Mouse (Mus musculus) adrenal gland, postnatal 10 days (tissue): Measurements from ENCODE around the gene Sp3. TPM values are rescaled to one million over a fixed set of nuclear protein-coding genes. Genes with fewer than 3 reads are reported as not detected.
"Not testable (repeated sequence)": the region's sequence is repeated elsewhere in the genome, so short reads cannot be mapped to it uniquely, and the experiment has no call there.

Source experiments
- DNase-seq: peaks from one replicate; pipeline ENCODE4 v3.0.0; 2021; ENCODE audit warnings: mixed read lengths
- total RNA-seq, 2 experiments: library from RNA; stranded (reverse); gene quantifications; 2 replicates each; pipeline ENCODE4 v1.2.3; 2021

The Sp3 gene
- total RNA-seq, 2 experiments from 2014 or later = 67.8 to 70.8 TPM

GRCm38 (mm10) chr2:72992497-72992896 lies 12.3 kb upstream of the Sp3 start:
- no peak for DNase-seq

DNA sequence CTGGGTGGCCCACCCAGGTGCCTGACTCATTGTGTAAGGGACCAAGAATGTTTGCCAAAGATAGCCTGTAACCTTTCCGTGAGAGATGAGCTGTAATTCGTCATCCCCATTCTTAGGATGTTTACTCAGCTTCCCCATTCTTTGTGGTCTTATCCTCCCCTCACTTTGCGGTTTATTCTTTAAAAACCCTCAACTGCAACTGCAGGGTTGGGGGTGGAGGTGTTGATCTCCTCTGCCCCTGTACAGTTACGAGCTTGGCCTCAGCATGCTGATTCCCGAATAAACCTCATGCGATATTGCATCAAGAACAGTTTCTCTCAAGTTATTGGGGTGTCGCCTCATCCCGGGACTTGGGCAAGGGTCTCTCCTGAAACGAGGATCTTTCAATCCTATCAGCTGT lies 8.7 kb upstream of the Sp3 start:
- DNase-seq = not testable (repeated sequence)

GRCm38 (mm10) chr2:72986616-72987015 lies 6.4 kb upstream of the Sp3 start, which contains the start of gene Gm11084:
Gene Gm11084 (minus strand): TSS chr2:72986716.
- no peak for DNase-seq

- DNase-seq = no peak
Measured at GRCm38 (mm10) chr2:72985516-72985915, 5.3 kb upstream of the Sp3 start.

DNA sequence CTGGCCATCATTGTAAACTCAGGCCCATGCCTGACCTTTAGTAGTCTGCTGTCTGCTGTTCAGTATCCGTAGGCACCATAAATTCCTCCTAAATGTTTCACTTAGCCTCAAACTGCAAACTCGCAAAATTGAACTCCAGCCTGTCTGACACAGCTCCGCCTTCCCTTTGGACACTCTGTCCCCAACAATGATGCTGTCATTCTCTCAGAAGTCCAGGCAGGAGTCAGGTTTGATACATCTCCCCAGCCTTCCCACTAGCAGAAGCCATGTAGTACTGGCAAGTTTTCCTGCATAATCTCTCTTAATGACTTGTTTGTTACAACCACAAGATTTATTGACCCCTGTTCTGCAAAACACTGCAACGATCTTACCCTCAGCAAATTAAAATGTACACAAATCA lies 4.6 kb upstream of the Sp3 start:
- no peak for DNase-seq

DNA sequence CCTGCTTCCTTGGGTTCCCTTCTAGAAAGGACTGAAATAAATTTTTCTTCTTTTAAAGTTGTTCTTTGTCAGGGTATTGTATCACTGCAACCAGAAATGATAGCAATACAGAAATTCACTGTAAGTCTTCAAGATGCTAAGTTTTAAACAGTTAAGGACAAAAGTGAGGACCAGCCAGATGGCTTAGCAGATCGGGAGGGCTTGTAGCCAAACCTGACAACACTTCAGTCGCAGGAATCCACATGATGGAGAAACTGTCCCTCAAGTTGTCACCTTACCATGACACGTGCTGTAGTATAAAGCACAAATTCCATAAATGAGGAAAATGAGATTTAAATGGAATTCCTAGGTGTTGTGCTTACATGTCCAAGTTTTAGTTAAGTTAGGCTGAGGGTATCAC lies 3.0 kb upstream of the Sp3 start:
- DNase-seq = no peak

DNA sequence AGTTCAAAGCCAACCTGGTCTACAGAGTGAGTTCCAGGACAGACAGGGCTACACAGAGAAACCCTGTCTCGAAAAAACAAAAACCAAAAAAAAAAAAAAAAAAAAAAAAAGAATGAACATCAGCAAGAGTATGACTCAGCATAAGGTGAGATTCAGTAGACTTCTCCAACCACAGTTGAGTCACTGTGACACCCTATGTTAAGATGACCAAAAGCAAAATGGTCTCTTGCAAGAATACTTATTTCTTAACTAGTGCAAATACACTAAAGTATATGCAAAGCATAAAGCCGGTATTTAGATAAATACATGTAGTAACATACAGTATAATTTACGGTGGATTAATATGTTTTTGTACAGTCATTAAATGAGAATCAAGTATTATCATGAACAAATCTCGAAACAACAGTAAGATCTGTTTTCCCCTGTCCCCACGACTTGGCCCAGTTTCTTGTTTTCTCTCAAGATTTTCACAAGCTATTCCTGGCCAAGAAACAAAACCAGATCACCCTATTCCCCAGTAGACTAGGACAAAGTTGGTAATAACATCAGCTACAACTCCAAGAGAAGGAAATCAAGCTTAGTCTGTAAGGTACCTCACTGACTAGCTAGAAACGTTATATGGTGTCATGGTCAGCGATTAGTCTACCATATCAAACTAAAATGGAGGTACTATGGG lies 2.0 kb upstream of the Sp3 start:
- no peak for DNase-seq

GRCm38 (mm10) chr2:72981441-72982109 lies 1.3 kb upstream of the Sp3 start:
- DNase-seq = no peak

DNA sequence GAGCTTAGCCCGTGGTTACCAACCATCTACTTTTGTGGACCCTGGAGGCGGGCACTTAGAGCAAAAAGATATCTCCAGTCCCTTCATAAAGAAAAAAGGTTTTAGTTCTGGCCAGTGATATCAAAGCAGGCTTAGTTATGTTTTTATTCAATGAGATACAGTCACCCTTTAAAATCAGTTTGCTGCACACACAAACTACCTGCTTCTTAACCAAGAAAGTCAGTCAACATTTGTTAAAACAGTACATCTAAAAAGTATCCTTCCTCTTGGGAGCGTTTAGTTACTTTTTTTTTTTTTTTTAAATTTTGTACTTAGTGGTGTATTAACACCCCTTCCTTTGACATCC lies 802 bp upstream of the Sp3 start:
- DNase-seq = no peak

GRCm38 (mm10) chr2:72979659-72980071 lies 581 bp downstream of the Sp3 start:
- DNase-seq = peak; percentile 93

GRCm38 (mm10) chr2:72978901-72979658 lies 1.2 kb downstream of the Sp3 start:
- DNase-seq = peak; percentile 93

DNA sequence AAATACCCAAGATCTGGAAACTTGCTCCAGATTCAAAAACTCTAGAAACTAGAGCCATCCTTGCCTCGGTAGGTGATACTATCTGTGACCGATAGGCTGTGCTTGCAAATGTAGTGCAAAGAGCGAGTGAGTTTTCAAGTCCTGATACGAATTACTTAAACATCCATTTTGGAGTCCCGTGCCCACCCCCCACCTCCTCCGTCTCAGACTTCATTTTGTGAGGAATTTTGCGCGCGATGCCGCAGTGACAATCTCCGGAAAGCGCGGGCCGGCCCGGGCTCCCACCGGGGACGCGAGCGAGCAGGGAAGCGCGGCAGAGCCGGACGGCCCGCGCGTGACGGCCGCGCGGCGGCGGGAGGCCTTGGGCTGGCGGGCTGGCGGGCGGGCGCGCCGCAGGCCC lies 1.8 kb downstream of the Sp3 start:
- DNase-seq = no peak

DNA sequence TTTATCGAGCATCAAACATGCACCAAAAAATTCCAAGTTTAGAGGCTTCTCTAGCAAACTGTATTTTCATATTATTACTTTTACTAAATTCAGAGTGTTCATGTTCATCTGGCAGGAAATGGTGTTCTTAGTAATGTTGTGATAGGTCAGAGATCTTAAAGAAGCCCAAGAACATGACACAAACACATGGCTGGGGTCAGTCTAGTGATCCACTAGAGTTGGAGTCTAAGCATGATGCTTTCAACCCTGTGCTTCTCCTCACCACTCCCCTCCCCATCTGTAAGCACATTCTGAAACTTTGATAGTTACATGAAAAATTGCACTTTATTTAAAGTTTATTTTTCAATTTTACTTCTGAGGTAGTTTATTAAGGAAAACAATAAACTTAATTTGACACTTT lies 3.0 kb downstream of the Sp3 start:
- no peak for DNase-seq

DNA sequence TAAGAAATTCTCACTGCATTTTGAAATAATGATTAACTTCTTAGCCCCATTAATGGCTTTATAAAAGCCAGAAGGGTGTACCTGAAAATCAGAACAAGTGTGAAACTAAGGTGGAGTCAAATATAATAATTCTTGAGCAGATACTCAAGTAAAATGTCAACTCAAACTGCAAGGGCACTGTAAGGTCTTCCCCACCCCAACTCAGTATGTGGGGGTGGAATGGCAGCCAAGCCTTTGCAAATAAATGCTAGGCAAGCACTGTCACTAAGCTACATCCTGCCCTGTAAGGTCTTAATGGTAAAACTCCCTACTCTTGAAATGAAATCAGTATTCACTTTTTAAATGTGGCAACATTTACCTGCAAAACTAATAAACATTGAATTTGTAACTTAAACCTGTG lies 4.2 kb downstream of the Sp3 start:
- no peak for DNase-seq

DNA sequence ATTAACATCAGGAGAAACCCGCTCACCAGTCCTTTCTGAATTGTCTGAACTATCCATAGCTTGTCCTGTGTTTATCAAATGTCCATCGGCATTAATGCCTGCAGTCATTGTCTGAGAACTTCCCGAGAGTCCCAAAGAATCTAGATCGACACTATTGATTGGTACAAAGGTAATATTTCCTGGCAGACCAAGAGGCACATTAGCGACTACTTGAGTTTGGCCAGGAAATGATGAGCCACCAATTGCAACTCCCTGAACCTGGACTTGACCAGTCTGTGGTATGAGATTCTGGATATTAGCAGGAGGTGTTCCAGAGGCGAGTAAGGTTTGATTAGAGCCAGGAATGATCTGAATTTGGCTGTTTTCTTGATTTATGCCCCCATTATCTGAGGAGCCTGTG lies 9.4 kb downstream of the Sp3 start:
- no peak for DNase-seq

- peak; percentile 22 for DNase-seq
Measured at GRCm38 (mm10) chr2:72970302-72970701, 9.9 kb downstream of the Sp3 start.

DNA sequence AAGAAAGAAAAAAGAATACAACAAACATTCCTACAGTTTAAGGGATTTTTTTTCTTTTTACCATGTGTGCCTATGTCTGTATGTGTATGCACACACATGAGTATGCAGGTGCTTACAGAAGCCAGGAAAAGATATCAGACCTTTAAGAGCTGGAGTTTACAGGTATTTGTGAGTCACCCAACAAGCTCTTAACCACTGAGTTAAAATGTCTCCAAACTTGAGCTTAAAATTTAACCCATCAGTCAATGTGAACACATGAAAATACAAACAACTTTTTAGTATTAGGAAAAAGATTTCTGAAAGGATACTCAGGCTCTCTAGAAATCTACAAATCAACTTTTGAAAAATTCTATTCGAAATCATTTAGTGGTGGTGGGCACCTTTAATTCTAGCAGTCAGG lies 11.7 kb downstream of the Sp3 start:
- no peak for DNase-seq

GRCm38 (mm10) chr2:72965450-72965849 lies 14.8 kb downstream of the Sp3 start:
- no peak for DNase-seq

DNA sequence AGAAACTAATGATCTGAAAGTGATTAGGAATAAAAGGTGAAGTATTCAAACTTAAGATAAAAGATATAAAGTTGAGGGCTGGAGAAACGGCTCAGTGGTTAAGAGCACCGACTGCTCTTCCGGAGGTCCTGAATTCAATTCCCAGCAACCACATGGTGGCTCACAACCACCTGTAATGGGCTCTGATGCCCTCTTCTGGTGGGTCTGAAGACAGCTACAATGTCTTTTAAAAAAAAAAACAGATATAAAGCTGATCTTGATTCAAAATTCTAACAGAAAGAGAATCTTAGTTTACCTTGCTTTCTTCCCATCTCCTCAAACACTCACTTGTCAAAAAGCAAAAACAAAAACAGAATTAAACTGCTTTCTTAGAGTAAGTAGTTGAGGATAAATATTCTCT lies 23.8 kb downstream of the Sp3 start:
- DNase-seq = no peak

DNA sequence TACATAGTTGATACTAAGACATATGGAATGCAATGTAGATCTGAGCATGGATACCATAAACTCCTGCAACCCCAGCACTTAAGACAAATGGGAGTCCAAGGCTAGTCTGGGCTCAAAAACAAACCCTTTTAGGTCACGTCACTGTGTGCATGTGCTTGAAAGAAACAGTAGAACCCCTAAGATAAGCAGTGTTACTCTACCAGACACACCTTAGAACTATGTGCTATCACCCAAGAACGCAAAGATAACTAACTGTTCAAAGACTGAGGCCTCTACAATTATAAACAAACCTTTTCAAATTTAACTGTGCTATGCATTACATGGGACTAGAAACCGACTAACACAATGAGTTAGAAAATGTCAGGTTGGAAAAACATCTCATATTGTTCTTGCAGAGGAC lies 27.3 kb downstream of the Sp3 start:
- no peak for DNase-seq

- DNase-seq = no peak
Measured at GRCm38 (mm10) chr2:72935937-72936336, 44.3 kb downstream of the Sp3 start.

GRCm38 (mm10) chr2:72932186-72932585 lies 48.1 kb downstream of the Sp3 start:
- no peak for DNase-seq

DNA sequence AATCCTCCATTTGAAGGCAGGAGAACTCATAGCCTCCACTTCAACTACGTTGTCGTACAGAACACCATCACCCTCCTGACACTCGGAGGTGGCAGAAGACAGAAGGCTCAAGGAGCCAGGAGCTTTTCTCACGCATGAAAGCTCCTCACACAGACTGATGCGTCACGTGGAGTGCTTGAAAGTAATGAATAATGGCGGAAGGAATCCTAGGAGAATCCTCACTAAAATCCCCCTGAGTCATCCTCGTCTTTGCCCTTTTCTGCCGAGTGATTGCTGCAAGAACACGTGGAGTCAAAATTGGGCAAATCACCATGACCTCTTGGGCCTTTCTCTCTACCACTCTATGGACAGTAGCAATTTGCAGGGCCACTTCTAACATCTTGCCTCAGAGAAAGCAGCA lies 55.3 kb downstream of the Sp3 start:
- DNase-seq = no peak

DNA sequence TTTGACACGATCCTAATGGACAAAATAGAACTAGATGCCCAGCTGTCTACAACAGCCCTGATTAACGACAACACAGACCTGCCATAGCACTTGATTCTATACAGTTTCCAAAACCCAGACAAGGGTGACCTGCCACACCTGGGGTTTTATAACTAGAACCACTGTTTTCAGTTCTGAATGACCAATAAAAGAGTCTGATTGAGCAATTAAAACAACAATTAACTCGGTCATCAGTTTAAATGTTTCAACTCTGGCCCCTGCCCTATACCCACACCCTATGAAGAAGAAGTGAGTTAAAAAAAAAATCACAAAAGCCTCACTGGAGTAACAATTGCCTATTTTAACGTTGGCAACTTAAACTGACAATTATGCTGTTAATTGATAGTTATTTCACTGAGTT lies 64.1 kb downstream of the Sp3 start:
- DNase-seq = no peak
